Mouse (Mus musculus) central nervous system, embryonic 18 days (tissue): Measurements from ENCODE around the gene Rnf152. TPM values are rescaled to one million over a fixed set of nuclear protein-coding genes. Genes with fewer than 3 reads are reported as not detected.

Source experiments
- polyA plus RNA-seq: library from polyadenylated mRNA; depleted of rRNA; stranded (reverse); fragments of >200 nt; gene quantifications from 2 replicates; pipeline ENCODE4 v1.2.3, GENCODE M21; 2012; rRNA removed

Rnf152 gene
- 14.0 and 15.3 TPM in 2 replicates for polyA plus RNA-seq

GRCm38 (mm10) chr1:105356291-105357011 is at the start of gene Rnf152:
Gene Rnf152, minus strand, starts transcription at chr1:105356710.

